Mouse (Mus musculus): ENCODE measurements around the gene Nip7. TPM values are rescaled to one million over a fixed set of nuclear protein-coding genes. Genes with fewer than 3 reads are reported as not detected.

The Nip7 gene
- total RNA-seq, 2 experiments from 2014 or later: 21.3 to 24.8 TPM

Small RNA genes within 50 kb of the gene (microRNA-seq; reads per million reads assigned to microRNA genes)
- 0 to 0.67 reads per million in 2 experiments for gene Mir7075 (ENCODE audit: borderline number of aligned reads in 2 of 2)

Other genes starting within 250 kb of the Nip7 start
- gene Has3, start 186.6 kb upstream of the Nip7 start, total RNA-seq (2021): 1 to 10 TPM; 1.4 to 1.5 TPM
- 10 to 100 TPM; 20.2 to 22.2 TPM for gene Utp4, start 163.2 kb upstream of the Nip7 start, total RNA-seq (2021)
- 10 to 100 TPM; 12.7 to 13.7 TPM for gene Sntb2, start 121.1 kb upstream of the Nip7 start, total RNA-seq (2021)
- gene Vps4a, start 25.7 kb upstream of the Nip7 start, total RNA-seq (2021): 10 to 100 TPM; 62.3 to 64.3 TPM
- 10 to 100 TPM; 61.9 to 64.7 TPM for gene Pdf, start 8.3 kb upstream of the Nip7 start, total RNA-seq (2021)
- gene Cog8, start 188 bp upstream of the Nip7 start, total RNA-seq (2021): 10 to 100 TPM; 18.8 to 18.9 TPM
- not detected for gene Tmed6, start 8.8 kb downstream of the Nip7 start, total RNA-seq (2021)
- 10 to 100 TPM; 11.5 to 13.9 TPM for gene Terf2, start 39.7 kb downstream of the Nip7 start, total RNA-seq (2021)
- 10 to 100 TPM; 29.4 to 43.2 TPM for gene Cyb5b, start 93.8 kb downstream of the Nip7 start, total RNA-seq (2021)
- 10 to 100 TPM; 26.4 to 29.3 TPM for gene Nfat5, start 236.6 kb downstream of the Nip7 start, total RNA-seq (2021)